Mouse (Mus musculus) brain, embryonic 14.5 days (tissue): ENCODE measurements around the gene Rad54l. TPM values are rescaled to one million over a fixed set of nuclear protein-coding genes. Genes with fewer than 3 reads are reported as not detected.

Experiments used
- DNase-seq: peaks from one replicate; pipeline ENCODE4 v3.0.0-alpha.2; 2011; ENCODE audit warnings: low read depth
- CTCF ChIP-seq: fragments of 200-500 bp; IDR thresholded peaks from 2 replicates; pipeline ENCODE4 v1.5.1; 2012; ENCODE audit warnings: inconsistent platforms, mild to moderate bottlenecking, moderate library complexity, borderline replicate concordance; ENCODE audit not compliant: insufficient read depth, insufficient read length; ENCODE audit errors: extremely low read depth
- POLR2A ChIP-seq: fragments of 200-500 bp; IDR thresholded peaks from 2 replicates; pipeline ENCODE4 v1.6.1; 2012; ENCODE audit warnings: mild to moderate bottlenecking, inconsistent platforms, borderline replicate concordance; ENCODE audit not compliant: poor library complexity, insufficient read depth, insufficient read length, severe bottlenecking; ENCODE audit errors: extremely low read depth
- polyA plus RNA-seq: library from polyadenylated mRNA; depleted of rRNA; stranded (reverse); fragments of >200 nt; gene quantifications from 2 replicates; pipeline ENCODE4 v1.2.3, GENCODE M21; 2012

Rad54l gene
- polyA plus RNA-seq, 1 experiment = 8.1 TPM

- TF ChIP-seq CTCF (no peak), POLR2A (no peak)
- no peak for DNase-seq
These were observed 46.0 kb downstream of the Rad54l start for GRCm38 (mm10) chr4:116077240-116078095.

- TF ChIP-seq CTCF = no peak
- no peak for TF ChIP-seq POLR2A
- peak; percentile 51 for DNase-seq
These were observed 46.9 kb downstream of the Rad54l start for GRCm38 (mm10) chr4:116076369-116077231.

- TF ChIP-seq CTCF (peak; percentile 41; the same call in 1 of the 2 replicates), POLR2A (no peak)
These were observed 47.7 kb downstream of the Rad54l start for GRCm38 (mm10) chr4:116075631-116076368.

GRCm38 (mm10) chr4:116074861-116075620, 48.4 kb downstream of the Rad54l start, which contains the start of the genes Uqcrh and Lrrc41:
Gene Uqcrh, minus strand, starts transcription at chr4:116075071.
Gene Lrrc41, plus strand, starts transcription at chr4:116075269.
- peak; percentile 99 for DNase-seq
- TF ChIP-seq POLR2A (peak; percentile 96), CTCF (no peak)

More at GRCm38 (mm10) chr4:116075631-116076368, 47.7 kb downstream of the Rad54l start:
- peak; percentile 72 for DNase-seq

GRCm38 (mm10) chr4:116074145-116074675, 49.3 kb downstream of the Rad54l start:
- peak; percentile 62 for DNase-seq

GRCm38 (mm10) chr4:116073146-116073545, 50.3 kb downstream of the Rad54l start:
- peak; percentile 31 for DNase-seq
- TF ChIP-seq POLR2A (no peak), CTCF (no peak)

More at GRCm38 (mm10) chr4:116074145-116074675, 49.3 kb downstream of the Rad54l start:
- TF ChIP-seq POLR2A (no peak), CTCF (no peak)

- no peak for DNase-seq
- TF ChIP-seq POLR2A (no peak), CTCF (no peak)
These were observed 53.4 kb downstream of the Rad54l start for GRCm38 (mm10) chr4:116070116-116070515.

- no peak for DNase-seq
- TF ChIP-seq CTCF (no peak), POLR2A (no peak)
These were observed 59.6 kb downstream of the Rad54l start for GRCm38 (mm10) chr4:116063855-116064254.

- TF ChIP-seq POLR2A (no peak), CTCF (no peak)
- no peak for DNase-seq
These were observed 64.3 kb downstream of the Rad54l start for GRCm38 (mm10) chr4:116059012-116059726.

GRCm38 (mm10) chr4:116057559-116057958, 65.9 kb downstream of the Rad54l start:
- DNase-seq = no peak
- TF ChIP-seq POLR2A = no peak
- no peak for TF ChIP-seq CTCF

- TF ChIP-seq CTCF = no peak
- TF ChIP-seq POLR2A = peak; percentile 26; the same call in 1 of the 2 replicates
- DNase-seq = peak; percentile 97
These were observed 70.0 kb downstream of the Rad54l start, which contains the start of gene Nsun4 for GRCm38 (mm10) chr4:116053399-116053961. Gene Nsun4, minus strand, starts transcription at chr4:116053876.
